Mouse (Mus musculus) lung, embryonic 16.5 days (tissue): Measurements from ENCODE around the gene Bcl11b. TPM values are rescaled to one million over a fixed set of nuclear protein-coding genes. Genes with fewer than 3 reads are reported as not detected.

ENCODE experiments used
- ATAC-seq: fragments of 200-750 bp; cut with Nextera tagmentation; 2 replicates; pipeline ENCODE4 v1.8.0; 2017; ENCODE audit warnings: low read depth, mild to moderate bottlenecking, moderate library complexity
- H3K27ac ChIP-seq: fragments of 300-500 bp; sonication (generic); 2 replicates; pipeline ENCODE4 v1.5.1; 2014; ENCODE audit warnings: mild to moderate bottlenecking, control low read depth, low read length
- H3K27me3 ChIP-seq: fragments of 300-500 bp; sonication (generic); 2 replicates; pipeline ENCODE4 v1.6.1; 2014; ENCODE audit warnings: low read depth, low read length, mixed read lengths; ENCODE audit not compliant: control insufficient read depth, insufficient read depth
- H3K36me3 ChIP-seq: fragments of 300-500 bp; sonication (generic); 2 replicates; pipeline ENCODE4 v1.6.1; 2014; ENCODE audit warnings: low read length; ENCODE audit not compliant: control insufficient read depth, insufficient read depth
- H3K4me1 ChIP-seq: fragments of 300-500 bp; sonication (generic); replicated peaks from 2 replicates; pipeline ENCODE4 v1.6.1; 2014; ENCODE audit warnings: low read length, mixed read lengths; ENCODE audit not compliant: control insufficient read depth, insufficient read depth
- H3K4me2 ChIP-seq: fragments of 300-500 bp; sonication (generic); 2 replicates; pipeline ENCODE4 v1.6.1; 2014; ENCODE audit warnings: low read depth, low read length, control low read depth
- H3K4me3 ChIP-seq: fragments of 300-500 bp; sonication (generic); 2 replicates; pipeline ENCODE4 v1.5.1; 2014; ENCODE audit warnings: mild to moderate bottlenecking, low read length, control low read depth
- H3K9ac ChIP-seq: fragments of 300-500 bp; sonication (generic); 2 replicates; pipeline ENCODE4 v1.6.1; 2014; ENCODE audit warnings: low read length, control low read depth
- H3K9me3 ChIP-seq: fragments of 300-500 bp; sonication (generic); 2 replicates; pipeline ENCODE4 v1.6.1; 2016; ENCODE audit warnings: low read length; ENCODE audit not compliant: control insufficient read depth
- WGBS: fragments of 180-500 bp; shearing (Covaris S2); extraction: QIAGEN DNeasy Blood & Tissue Kit; methylation state at CpG from one replicate; pipeline ENCODE4 v1.1.7; 2014; 5-methylcytosine and 5-hydroxymethylcytosine counted together
- polyA plus RNA-seq: library from polyadenylated mRNA; unstranded; fragments of >200 nt; fragmentation: Nextera tagmentation; extraction: Ambion mirVana; gene quantifications from 2 replicates; pipeline ENCODE4 v1.2.1, GENCODE M21; 2015

Gene Bcl11b
- polyA plus RNA-seq, 1 experiment from 2014 or later: 2.1 TPM

GRCm38 (mm10) chr12:108000715-108001080 lies 2.7 kb downstream of the Bcl11b start:
- H3K4me2 ChIP-seq: no peak overlapping the region

GRCm38 (mm10) chr12:107999751-108000714 lies 3.4 kb downstream of the Bcl11b start:
- no peak overlapping the region for H3K9ac ChIP-seq
- no peaks in the 10 kb centered on the region for H3K36me3 ChIP-seq
- no peak overlapping the region for H3K27ac ChIP-seq
- no peak for ATAC-seq
- peaks cover 11% of the 10 kb centered on the region for H3K4me1 ChIP-seq
- H3K4me2 ChIP-seq: no peak overlapping the region
- H3K9me3 ChIP-seq: no peaks in the 10 kb centered on the region
- H3K27me3 ChIP-seq: peaks cover 59% of the 10 kb centered on the region
- no peak overlapping the region for H3K4me3 ChIP-seq
- 62% methylated on average over 15 of the region's 15 CpGs for WGBS

More at GRCm38 (mm10) chr12:108000715-108001080, 2.7 kb downstream of the Bcl11b start:
- H3K9me3 ChIP-seq: no peaks in the 10 kb centered on the region
- peaks cover 16% of the 10 kb centered on the region for H3K4me1 ChIP-seq
- peaks cover 66% of the 10 kb centered on the region for H3K27me3 ChIP-seq
- 32% methylated on average over 2 of the region's 2 CpGs for WGBS
- no peak for ATAC-seq
- H3K36me3 ChIP-seq: no peaks in the 10 kb centered on the region
- H3K27ac ChIP-seq: no peak overlapping the region
- H3K9ac ChIP-seq: no peak overlapping the region
- no peak overlapping the region for H3K4me3 ChIP-seq

GRCm38 (mm10) chr12:107998746-107999145 lies 4.7 kb downstream of the Bcl11b start:
- Histone ChIP-seq H3K27me3 (peaks cover 58% of the 10 kb centered on the region), H3K9me3 (no peaks in the 10 kb centered on the region), H3K4me1 (peaks cover 3% of the 10 kb centered on the region; the same call in 1 of the 2 replicates), H3K9ac (no peak overlapping the region), H3K36me3 (no peaks in the 10 kb centered on the region), H3K4me2 (0 out of 2 replicates have a peak overlapping the region, but pooled peaks have one; percentile 16), H3K4me3 (no peak overlapping the region), H3K27ac (no peak overlapping the region)
- 1% methylated on average over 20 of the region's 20 CpGs for WGBS
- 0 out of 2 replicates have a peak, but pooled peaks have one; percentile 34 for ATAC-seq

GRCm38 (mm10) chr12:107997901-107998300 lies 5.5 kb downstream of the Bcl11b start:
- no peak overlapping the region for H3K27ac ChIP-seq
- peaks cover 3% of the 10 kb centered on the region; the same call in 1 of the 2 replicates for H3K4me1 ChIP-seq
- H3K27me3 ChIP-seq: peaks cover 52% of the 10 kb centered on the region
- H3K9me3 ChIP-seq: no peaks in the 10 kb centered on the region
- ATAC-seq: no peak
- no peak overlapping the region for H3K9ac ChIP-seq
- H3K4me2 ChIP-seq: no peak overlapping the region
- 59% methylated on average over 11 of the region's 11 CpGs for WGBS
- H3K4me3 ChIP-seq: no peak overlapping the region
- no peaks in the 10 kb centered on the region for H3K36me3 ChIP-seq

GRCm38 (mm10) chr12:107997241-107997640 lies 6.2 kb downstream of the Bcl11b start:
- no peaks in the 10 kb centered on the region for H3K9me3 ChIP-seq
- ATAC-seq: no peak
- H3K27ac ChIP-seq: no peak overlapping the region
- H3K27me3 ChIP-seq: peaks cover 50% of the 10 kb centered on the region
- H3K4me1 ChIP-seq: peaks cover 3% of the 10 kb centered on the region; the same call in 1 of the 2 replicates
- no peaks in the 10 kb centered on the region for H3K36me3 ChIP-seq
- no peak overlapping the region for H3K4me2 ChIP-seq
- no peak overlapping the region for H3K9ac ChIP-seq
- WGBS: 37% methylated on average over 3 of the region's 3 CpGs
- no peak overlapping the region for H3K4me3 ChIP-seq

- Histone ChIP-seq H3K4me1 (peaks cover 3% of the 10 kb centered on the region; the same call in 1 of the 2 replicates), H3K27ac (no peak overlapping the region), H3K9ac (no peak overlapping the region), H3K9me3 (no peaks in the 10 kb centered on the region), H3K27me3 (peaks cover 45% of the 10 kb centered on the region), H3K36me3 (no peaks in the 10 kb centered on the region), H3K4me3 (no peak overlapping the region), H3K4me2 (no peak overlapping the region)
- WGBS: 54% methylated on average over 4 of the region's 4 CpGs
- no peak for ATAC-seq
Measured at GRCm38 (mm10) chr12:107996773-107997172, 6.6 kb downstream of the Bcl11b start.

GRCm38 (mm10) chr12:107996216-107996615 lies 7.2 kb downstream of the Bcl11b start:
- Histone ChIP-seq H3K4me2 (no peak overlapping the region), H3K36me3 (no peaks in the 10 kb centered on the region), H3K9me3 (no peaks in the 10 kb centered on the region), H3K4me3 (no peak overlapping the region), H3K27me3 (peaks cover 41% of the 10 kb centered on the region), H3K9ac (no peak overlapping the region), H3K27ac (no peak overlapping the region), H3K4me1 (peaks cover 3% of the 10 kb centered on the region; the same call in 1 of the 2 replicates)
- WGBS: 61% methylated on average over 6 of the region's 6 CpGs
- no peak for ATAC-seq

- Histone ChIP-seq H3K4me3 (no peak overlapping the region), H3K27me3 (peaks cover 26% of the 10 kb centered on the region), H3K27ac (no peak overlapping the region), H3K4me2 (no peak overlapping the region), H3K9me3 (no peaks in the 10 kb centered on the region), H3K9ac (no peak overlapping the region), H3K36me3 (no peaks in the 10 kb centered on the region), H3K4me1 (peaks cover 9% of the 10 kb centered on the region)
- 45% methylated on average over 4 of the region's 4 CpGs for WGBS
- ATAC-seq: no peak
Measured at GRCm38 (mm10) chr12:107994421-107994820, 9.0 kb downstream of the Bcl11b start.

GRCm38 (mm10) chr12:107993029-107993428 lies 10.4 kb downstream of the Bcl11b start:
- H3K27ac ChIP-seq: no peak overlapping the region
- ATAC-seq: no peak
- peaks cover 6% of the 10 kb centered on the region for H3K4me1 ChIP-seq
- H3K4me2 ChIP-seq: no peak overlapping the region
- no peaks in the 10 kb centered on the region for H3K36me3 ChIP-seq
- H3K27me3 ChIP-seq: peaks cover 21% of the 10 kb centered on the region
- 79% methylated on average over 4 of the region's 4 CpGs for WGBS
- H3K9me3 ChIP-seq: no peaks in the 10 kb centered on the region
- no peak overlapping the region for H3K9ac ChIP-seq
- no peak overlapping the region for H3K4me3 ChIP-seq
